Mouse (Mus musculus) right cerebral cortex, postnatal 25 days (tissue): ENCODE measurements around the gene Gm20883.
"Not testable (repeated sequence)": the region's sequence is repeated elsewhere in the genome, so short reads cannot be mapped to it uniquely, and the experiment has no call there.

ENCODE experiments used
- DNase-seq: peaks from one replicate; pipeline ENCODE4 v3.0.0; 2022

Gm20883 gene

DNA sequence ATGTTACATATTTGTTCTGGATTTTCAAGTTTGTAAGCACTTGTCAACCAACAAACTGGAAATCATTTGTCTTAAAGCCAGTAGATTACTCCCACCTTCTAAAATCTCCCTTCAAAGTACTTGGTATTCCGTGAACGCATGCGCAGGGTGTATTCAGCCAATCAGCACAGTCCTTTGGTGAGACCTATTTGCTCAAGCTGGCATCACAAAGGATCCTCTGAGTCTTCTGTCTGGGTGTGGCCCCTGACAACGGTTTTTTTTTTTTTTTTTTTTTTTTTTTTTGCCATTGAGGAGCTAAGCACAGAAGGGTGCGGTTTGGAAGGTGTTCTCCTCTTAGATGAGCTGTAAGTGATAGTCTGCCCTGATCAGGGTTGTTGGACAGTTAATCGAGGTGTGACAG is at the start of gene Gm20883:
TSS of gene Gm20883 (plus strand) at position 301 of the 400 bp plus-strand sequence.
- not testable (repeated sequence) for DNase-seq
